Mouse (Mus musculus): Measurements from ENCODE around the gene Depdc5. TPM values are rescaled to one million over a fixed set of nuclear protein-coding genes. Genes with fewer than 3 reads are reported as not detected.

Depdc5 gene
- total and polyA plus RNA-seq, 3 experiments, result 21.1 to 39.3 (median 36.6) TPM

DNA sequence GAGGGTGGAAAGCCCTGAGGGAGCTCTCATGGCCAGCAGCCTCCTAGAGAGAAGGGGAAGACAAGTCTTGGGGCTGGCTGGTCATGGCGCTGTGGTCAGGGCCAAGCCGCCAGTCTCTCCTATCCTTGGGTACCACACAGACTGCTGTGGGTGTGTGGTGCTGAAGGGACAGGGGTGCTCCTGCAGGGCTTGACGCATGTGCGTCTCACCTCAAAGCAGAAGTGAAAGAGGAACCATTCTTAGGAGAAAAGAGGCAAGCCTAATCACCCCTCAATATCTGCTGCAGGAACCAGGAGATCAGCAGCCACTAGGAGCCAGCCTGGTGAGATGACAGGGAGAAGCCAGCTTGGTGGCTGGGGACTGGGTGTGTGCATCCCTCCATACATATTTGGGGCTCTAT lies 134.2 kb downstream of the Depdc5 start:
- no peaks in the 10 kb centered on the region for H3K9me3 ChIP-seq (replicated peaks; ENCODE audit: low read length)
- no peak overlapping the region for H3K27ac ChIP-seq (ENCODE audit: insufficient read depth, low read depth)
- peak; percentile 83 for DNase-seq (ENCODE audit: extremely low read depth)
- H3K4me2 ChIP-seq (ENCODE audit: insufficient read depth, low read depth, poor library complexity, severe bottlenecking), result no peak overlapping the region
- in situ Hi-C loops (cut with MboI; ENCODE audit: low pct_ligation_motif_present, low pct_unique_long_range_greater_than_20kb, low sequenced_read_pairs), result no loop called here
- H3K27me3 ChIP-seq (replicated peaks), result no peaks in the 10 kb centered on the region
- no peaks in the 10 kb centered on the region for H3K36me3 ChIP-seq (replicated peaks in 1 of 2; ENCODE audit: control insufficient read depth in 1 of 2, insufficient read depth in 1 of 2, low read length in 1 of 2)
- dilution Hi-C loops (cut with MboI; ENCODE audit: extremely low pct_ligation_motif_present, extremely low pct_unique_long_range_greater_than_20kb, low sequenced_read_pairs), result no loop called here
- no peak overlapping the region for H3K9ac ChIP-seq (ENCODE audit: insufficient read depth, low read depth)
- no peaks in the 10 kb centered on the region for H3K79me2 ChIP-seq (replicated peaks; ENCODE audit: control insufficient read depth, extremely low read depth, insufficient read depth, poor library complexity, severe bottlenecking)
- TF ChIP-seq GABPA (IDR thresholded peaks at IDR 0.05; ENCODE audit: insufficient replicate concordance, low read depth, low read length), result no peak
- no peak for TF ChIP-seq JUND (conservative IDR thresholded peaks at IDR 0.05; ENCODE audit: low read depth, low read length)
- TF ChIP-seq TBP (conservative IDR thresholded peaks at IDR 0.05; ENCODE audit: low read depth, low read length), result 0 out of 2 replicates have a peak, but pooled peaks have one; percentile 20
- no peak for TF ChIP-seq RCOR1 (conservative IDR thresholded peaks at IDR 0.05; ENCODE audit: low read depth, low read length)
- no peak for TF ChIP-seq RAD21 (IDR thresholded peaks at IDR 0.05; ENCODE audit: low read depth, low read length)
- 0 out of 2 replicates have a peak, but pooled peaks have one; percentile 65 for TF ChIP-seq UBTF (IDR thresholded peaks at IDR 0.05; ENCODE audit: low read depth, low read length)
- TF ChIP-seq MXI1 (IDR thresholded peaks at IDR 0.05; ENCODE audit: low read depth, low read length), result peak; percentile 85
- peak; percentile 94 for TF ChIP-seq IRF4 (IDR thresholded peaks at IDR 0.05; ENCODE audit: low read depth, low read length)
- TF ChIP-seq SIN3A (IDR thresholded peaks at IDR 0.05; ENCODE audit: low read length), result peak; percentile 68; the same call in 1 of the 2 replicates
- no peak for TF ChIP-seq NELFE (IDR thresholded peaks at IDR 0.05; ENCODE audit: low read depth, low read length)
- peak; percentile 92 for TF ChIP-seq MAX (IDR thresholded peaks at IDR 0.05; ENCODE audit: low read length)
- TF ChIP-seq NRF1 (IDR thresholded peaks at IDR 0.05; ENCODE audit: low read depth, low read length), result peak; percentile 78
- peak; percentile 85 for TF ChIP-seq MYC (IDR thresholded peaks at IDR 0.05; ENCODE audit: low read depth, low read length)
- peak; percentile 80 for TF ChIP-seq BHLHE40 (IDR thresholded peaks at IDR 0.05; ENCODE audit: low read depth, low read length)
- peak; percentile 91 for TF ChIP-seq EP300 (IDR thresholded peaks at IDR 0.05; ENCODE audit: low read length)
- no peak for TF ChIP-seq USF2 (conservative IDR thresholded peaks at IDR 0.05; ENCODE audit: low read depth, low read length)
- TF ChIP-seq MEF2A (IDR thresholded peaks at IDR 0.05; ENCODE audit: borderline replicate concordance, low read depth, low read length), result peak; percentile 26; the same call in 1 of the 2 replicates
- no peak for TF ChIP-seq USF1 (IDR thresholded peaks at IDR 0.05; ENCODE audit: low read depth, low read length)
- no peak overlapping the region for H3K4me3 ChIP-seq (replicated peaks in 1 of 3; ENCODE audit: low read depth in 2 of 3, low read length in 2 of 3, poor library complexity in 1 of 3)
- H3K4me1 ChIP-seq (ENCODE audit: control insufficient read depth in 1 of 2, insufficient read depth in 2 of 2), result peaks cover 8 to 27% of the 10 kb centered on the region in 2 experiments

DNA sequence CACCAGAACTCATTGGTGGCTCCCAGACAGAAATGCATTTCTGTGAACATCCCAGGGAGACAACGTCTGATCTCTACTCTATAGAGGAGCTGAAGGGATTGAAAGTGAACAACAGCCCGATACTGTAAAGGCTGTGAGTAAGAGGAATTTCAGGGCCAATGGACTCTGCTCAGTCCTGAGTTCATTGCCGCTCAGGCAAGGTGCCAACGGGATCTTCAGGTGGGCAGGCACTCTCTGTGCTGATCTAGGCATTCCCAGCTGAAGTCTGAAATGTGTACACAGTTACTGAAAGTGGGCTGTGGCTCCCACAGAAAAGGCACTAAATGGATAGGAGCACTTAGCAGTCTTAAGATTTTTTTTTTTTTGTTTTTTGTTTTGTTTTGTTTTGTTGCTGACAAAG lies 135.3 kb downstream of the Depdc5 start:
- no peaks in the 10 kb centered on the region for H3K27me3 ChIP-seq (replicated peaks)
- H3K4me1 ChIP-seq (ENCODE audit: control insufficient read depth in 1 of 2, insufficient read depth in 2 of 2), result peaks cover 8 to 27% of the 10 kb centered on the region in 2 experiments
- H3K4me3 ChIP-seq (replicated peaks in 1 of 3; ENCODE audit: low read depth in 2 of 3, low read length in 2 of 3, poor library complexity in 1 of 3), result no peak overlapping the region
- no peaks in the 10 kb centered on the region for H3K36me3 ChIP-seq (replicated peaks in 1 of 2; ENCODE audit: control insufficient read depth in 1 of 2, insufficient read depth in 1 of 2, low read length in 1 of 2)
- H3K9ac ChIP-seq (ENCODE audit: insufficient read depth, low read depth), result no peak overlapping the region
- dilution Hi-C loops (cut with MboI; ENCODE audit: extremely low pct_ligation_motif_present, extremely low pct_unique_long_range_greater_than_20kb, low sequenced_read_pairs), result no loop called here
- TF ChIP-seq BHLHE40 (IDR thresholded peaks at IDR 0.05; ENCODE audit: low read depth, low read length) (no peak), MAFK (IDR thresholded peaks at IDR 0.05; ENCODE audit: insufficient replicate concordance, low read length) (no peak), POLR2AphosphoS2 (IDR thresholded peaks at IDR 0.05; ENCODE audit: low read depth, low read length) (no peak), CTCF (conservative IDR thresholded peaks at IDR 0.05 in 1 of 2, IDR thresholded peaks at IDR 0.05 in 1 of 2; ENCODE audit: low read depth in 2 of 2, low read length in 2 of 2) (no peak), E2F4 (IDR thresholded peaks at IDR 0.05; ENCODE audit: insufficient replicate concordance, low read depth, low read length) (no peak), RAD21 (IDR thresholded peaks at IDR 0.05; ENCODE audit: low read depth, low read length) (no peak), USF1 (IDR thresholded peaks at IDR 0.05; ENCODE audit: low read depth, low read length) (no peak), NELFE (IDR thresholded peaks at IDR 0.05; ENCODE audit: low read depth, low read length) (no peak), ZKSCAN1 (IDR thresholded peaks at IDR 0.05; ENCODE audit: borderline replicate concordance, low read depth, low read length) (no peak)
- no peak for DNase-seq (ENCODE audit: extremely low read depth)
- no peaks in the 10 kb centered on the region for H3K79me2 ChIP-seq (replicated peaks; ENCODE audit: control insufficient read depth, extremely low read depth, insufficient read depth, poor library complexity, severe bottlenecking)
- no peaks in the 10 kb centered on the region for H3K9me3 ChIP-seq (replicated peaks; ENCODE audit: low read length)
- no peak overlapping the region for H3K27ac ChIP-seq (ENCODE audit: insufficient read depth, low read depth)
- in situ Hi-C loops (cut with MboI; ENCODE audit: low pct_ligation_motif_present, low pct_unique_long_range_greater_than_20kb, low sequenced_read_pairs), result no loop called here
- no peak overlapping the region for H3K4me2 ChIP-seq (ENCODE audit: insufficient read depth, low read depth, poor library complexity, severe bottlenecking)
